Mouse (Mus musculus) CH12.LX (cell line): ENCODE data around the gene Rps6ka2. TPM values are rescaled to one million over a fixed set of nuclear protein-coding genes. Genes with fewer than 3 reads are reported as not detected.

Source experiments
- DNase-seq: peaks from one replicate; pipeline ENCODE4 v3.0.0-alpha.2; 2013; ENCODE audit errors: extremely low read depth
- H3K27ac ChIP-seq: 2 replicates; pipeline ENCODE4 v1.5.1; 2012; ENCODE audit warnings: low read depth, mild to moderate bottlenecking, control low read depth, moderate library complexity; ENCODE audit not compliant: insufficient read depth
- H3K27me3 ChIP-seq: replicated peaks from 2 replicates; pipeline ENCODE3; 2012; ENCODE audit warnings: inconsistent platforms
- H3K36me3 ChIP-seq, 2 experiments: replicated peaks in 1 of 2; 2 replicates each; pipeline versions ENCODE3 to v1.6.1; 2012; ENCODE audit warnings: inconsistent platforms in 1 of 2, low read length in 1 of 2, mild to moderate bottlenecking in 1 of 2, mixed read lengths in 1 of 2, moderate library complexity in 1 of 2; ENCODE audit not compliant: control insufficient read depth in 1 of 2, insufficient read depth in 1 of 2
- H3K4me1 ChIP-seq, 2 experiments: 2 replicates each; pipeline ENCODE4 v1.6.1; 2012; ENCODE audit warnings: inconsistent platforms in 1 of 2, moderate library complexity in 1 of 2; ENCODE audit not compliant: insufficient read depth in 2 of 2, control insufficient read depth in 1 of 2
- H3K4me2 ChIP-seq: 2 replicates; pipeline ENCODE4 v1.6.1; 2012; ENCODE audit warnings: low read depth, mild to moderate bottlenecking, control low read depth; ENCODE audit not compliant: poor library complexity, insufficient read depth, severe bottlenecking
- H3K4me3 ChIP-seq, 3 experiments: fragments of 150-350 bp in 1 of 3; sonication (generic) in 1 of 3; replicated peaks in 1 of 3; 2 replicates each; pipeline versions ENCODE3 to v1.5.1; 2011 to 2012; ENCODE audit warnings: low read depth in 2 of 3, low read length in 2 of 3, mild to moderate bottlenecking in 2 of 3, moderate library complexity in 2 of 3, control low read depth in 1 of 3, improper control_type of control experiment in 1 of 3, inconsistent platforms in 1 of 3, mixed read lengths in 1 of 3; ENCODE audit not compliant: poor library complexity in 1 of 3
- H3K79me2 ChIP-seq: replicated peaks from 2 replicates; pipeline ENCODE4 v1.6.1; 2012; ENCODE audit warnings: mild to moderate bottlenecking, moderate library complexity; ENCODE audit not compliant: control insufficient read depth, poor library complexity, insufficient read depth, severe bottlenecking; ENCODE audit errors: extremely low read depth
- H3K9ac ChIP-seq: 2 replicates; pipeline ENCODE4 v1.6.1; 2012; ENCODE audit warnings: low read depth, mild to moderate bottlenecking, control low read depth, moderate library complexity; ENCODE audit not compliant: insufficient read depth
- H3K9me3 ChIP-seq: replicated peaks from 2 replicates; pipeline ENCODE3; 2012; ENCODE audit warnings: low read length, inconsistent platforms, mixed read lengths
- BHLHE40 ChIP-seq: IDR thresholded peaks from 2 replicates; pipeline ENCODE4 v1.6.1; 2011; ENCODE audit warnings: mild to moderate bottlenecking, low read depth, low read length, improper control_type of control experiment
- CHD1 ChIP-seq: IDR thresholded peaks from 2 replicates; pipeline ENCODE4 v1.6.1; 2012; ENCODE audit warnings: low read depth, low read length, improper control_type of control experiment, inconsistent platforms
- CTCF ChIP-seq, 2 experiments: IDR thresholded peaks in 1 of 2; conservative IDR thresholded peaks in 1 of 2; 2 replicates each; pipeline ENCODE4 v1.5.1; 2011 to 2012; ENCODE audit warnings: low read depth in 2 of 2, low read length in 2 of 2, improper control_type of control experiment in 1 of 2, inconsistent platforms in 1 of 2, mild to moderate bottlenecking in 1 of 2, moderate library complexity in 1 of 2
- E2F4 ChIP-seq: IDR thresholded peaks from 2 replicates; pipeline ENCODE4 v1.6.1; 2011; ENCODE audit warnings: low read depth, low read length, improper control_type of control experiment; ENCODE audit not compliant: insufficient replicate concordance
- ETS1 ChIP-seq: conservative IDR thresholded peaks from 2 replicates; pipeline ENCODE4 v1.6.1; 2012; ENCODE audit warnings: low read depth, mild to moderate bottlenecking, inconsistent platforms, low read length, improper control_type of control experiment, moderate library complexity
- GABPA ChIP-seq: IDR thresholded peaks from 2 replicates; pipeline ENCODE4 v1.6.1; 2012; ENCODE audit warnings: low read depth, low read length, improper control_type of control experiment, inconsistent platforms; ENCODE audit not compliant: insufficient replicate concordance
- HCFC1 ChIP-seq: IDR thresholded peaks from 2 replicates; pipeline ENCODE4 v1.6.1; 2012; ENCODE audit warnings: low read depth, mild to moderate bottlenecking, inconsistent platforms, low read length, improper control_type of control experiment
- JUND ChIP-seq: conservative IDR thresholded peaks from 2 replicates; pipeline ENCODE4 v1.6.1; 2011; ENCODE audit warnings: low read depth, low read length, improper control_type of control experiment
- MAZ ChIP-seq: IDR thresholded peaks from 2 replicates; pipeline ENCODE4 v1.6.1; 2012; ENCODE audit warnings: low read depth, mild to moderate bottlenecking, inconsistent platforms, low read length, improper control_type of control experiment, moderate library complexity
- MXI1 ChIP-seq: IDR thresholded peaks from 2 replicates; pipeline ENCODE4 v1.6.1; 2011; ENCODE audit warnings: mild to moderate bottlenecking, low read depth, low read length, improper control_type of control experiment
- MYC ChIP-seq: IDR thresholded peaks from 2 replicates; pipeline ENCODE4 v1.6.1; 2011; ENCODE audit warnings: low read depth, mild to moderate bottlenecking, improper control_type of control experiment, low read length
- NRF1 ChIP-seq: IDR thresholded peaks from 2 replicates; pipeline ENCODE4 v1.6.1; 2014; ENCODE audit warnings: low read depth, mild to moderate bottlenecking, inconsistent platforms, low read length, improper control_type of control experiment, moderate library complexity
- PAX5 ChIP-seq: IDR thresholded peaks from 2 replicates; pipeline ENCODE4 v1.6.1; 2012; ENCODE audit warnings: low read length, inconsistent platforms, mixed read lengths
- RAD21 ChIP-seq: IDR thresholded peaks from 2 replicates; pipeline ENCODE4 v1.6.1; 2011; ENCODE audit warnings: low read depth, mild to moderate bottlenecking, low read length, improper control_type of control experiment, moderate library complexity
- SIN3A ChIP-seq: IDR thresholded peaks from 2 replicates; pipeline ENCODE4 v1.6.1; 2012; ENCODE audit warnings: low read length, improper control_type of control experiment, inconsistent platforms
- TCF12 ChIP-seq: IDR thresholded peaks from 2 replicates; pipeline ENCODE4 v1.6.1; 2014; ENCODE audit warnings: low read depth, mild to moderate bottlenecking, inconsistent platforms, low read length, improper control_type of control experiment
- ZMIZ1 ChIP-seq: IDR thresholded peaks from 2 replicates; pipeline ENCODE4 v1.6.1; 2012; ENCODE audit warnings: low read depth, mild to moderate bottlenecking, inconsistent platforms, low read length, improper control_type of control experiment
- dilution Hi-C: fragments of 300-500 bp; cut with MboI; formaldehyde crosslinking; loops from 2 replicates; pipeline ENCODE4 v1.14.3; 2020; ENCODE audit warnings: low sequenced_read_pairs; ENCODE audit not compliant: extremely low pct_unique_long_range_greater_than_20kb, extremely low pct_ligation_motif_present
- in situ Hi-C: fragments of 300-500 bp; cut with MboI; formaldehyde crosslinking; loops from 3 replicates; pipeline ENCODE4 v1.14.3; 2019; ENCODE audit warnings: low sequenced_read_pairs, low pct_ligation_motif_present, low pct_unique_long_range_greater_than_20kb, mixed read lengths
- polyA plus RNA-seq: library from polyadenylated mRNA; unstranded; fragments of >175 nt; gene quantifications from 2 replicates; pipeline ENCODE4 v1.2.1, GENCODE M21; 2012; ENCODE audit warnings: low read depth; ENCODE audit not compliant: insufficient read length
- total RNA-seq, 2 experiments: library from RNA; depleted of rRNA; stranded (reverse); fragments of 300-350 nt in 1 of 2; fragments of >200 nt in 1 of 2; gene quantifications; 2 replicates each; pipeline ENCODE4 v1.2.3; 2012 to 2014

The Rps6ka2 gene
- total and polyA plus RNA-seq, 3 experiments: 0.64 to 1.4 (median 0.91) TPM

- Histone ChIP-seq H3K27me3 (no peaks in the 10 kb centered on the region), H3K79me2 (no peaks in the 10 kb centered on the region), H3K9me3 (no peaks in the 10 kb centered on the region), H3K4me2 (no peak overlapping the region), H3K9ac (no peak overlapping the region), H3K36me3 (no peaks in the 10 kb centered on the region), H3K4me1 (peaks cover 0 to 2% of the 10 kb centered on the region in 2 experiments; a peak in 1 of 4 replicates), H3K27ac (no peak overlapping the region), H3K4me3 (no peak overlapping the region)
- in situ Hi-C loops (no loop called here), dilution Hi-C loops (no loop called here)
- DNase-seq: no peak
- TF ChIP-seq JUND (no peak), MYC (no peak), CTCF (conservative IDR thresholded peaks at IDR 0.05 in 1 of 2, IDR thresholded peaks at IDR 0.05 in 1 of 2; ENCODE audit: low read depth in 2 of 2, low read length in 2 of 2) (no peak)
Measured at GRCm38 (mm10) chr17:7211893-7212292, 42.0 kb downstream of the Rps6ka2 start.

GRCm38 (mm10) chr17:7213214-7213613 is 43.3 kb downstream of the Rps6ka2 start:
- dilution Hi-C loops (no loop called here), in situ Hi-C loops (no loop called here)
- Histone ChIP-seq H3K4me3 (no peak overlapping the region), H3K27me3 (no peaks in the 10 kb centered on the region), H3K4me1 (peaks cover 0 to 2% of the 10 kb centered on the region in 2 experiments; a peak in 1 of 4 replicates), H3K4me2 (no peak overlapping the region), H3K79me2 (no peaks in the 10 kb centered on the region), H3K27ac (no peak overlapping the region), H3K9ac (no peak overlapping the region), H3K36me3 (no peaks in the 10 kb centered on the region), H3K9me3 (no peaks in the 10 kb centered on the region)
- TF ChIP-seq TCF12 (no peak), ETS1 (no peak), HCFC1 (no peak), NRF1 (no peak), BHLHE40 (no peak), JUND (no peak), GABPA (no peak)
- no peak for DNase-seq

GRCm38 (mm10) chr17:7214061-7214460 is 44.1 kb downstream of the Rps6ka2 start:
- no peak overlapping the region for H3K4me3 ChIP-seq
- no peaks in the 10 kb centered on the region for H3K36me3 ChIP-seq
- H3K4me2 ChIP-seq: no peak overlapping the region
- no peaks in the 10 kb centered on the region for H3K79me2 ChIP-seq
- dilution Hi-C loops (no loop called here), in situ Hi-C loops (no loop called here)
- peaks cover 0 to 5% of the 10 kb centered on the region in 2 experiments; a peak in 2 of 4 replicates for H3K4me1 ChIP-seq
- H3K9ac ChIP-seq: no peak overlapping the region
- TF ChIP-seq MAZ (no peak), CTCF (conservative IDR thresholded peaks at IDR 0.05 in 1 of 2, IDR thresholded peaks at IDR 0.05 in 1 of 2; ENCODE audit: low read depth in 2 of 2, low read length in 2 of 2) (no peak), E2F4 (no peak), CHD1 (no peak), HCFC1 (no peak), ZMIZ1 (no peak), MYC (no peak), PAX5 (no peak), TCF12 (no peak), MXI1 (no peak), SIN3A (no peak), RAD21 (no peak)
- H3K27ac ChIP-seq: no peak overlapping the region
- DNase-seq: no peak
- H3K9me3 ChIP-seq: no peaks in the 10 kb centered on the region
- no peaks in the 10 kb centered on the region for H3K27me3 ChIP-seq
